Mouse (Mus musculus): ENCODE results near the gene Trmt13.

The Trmt13 gene

DNA sequence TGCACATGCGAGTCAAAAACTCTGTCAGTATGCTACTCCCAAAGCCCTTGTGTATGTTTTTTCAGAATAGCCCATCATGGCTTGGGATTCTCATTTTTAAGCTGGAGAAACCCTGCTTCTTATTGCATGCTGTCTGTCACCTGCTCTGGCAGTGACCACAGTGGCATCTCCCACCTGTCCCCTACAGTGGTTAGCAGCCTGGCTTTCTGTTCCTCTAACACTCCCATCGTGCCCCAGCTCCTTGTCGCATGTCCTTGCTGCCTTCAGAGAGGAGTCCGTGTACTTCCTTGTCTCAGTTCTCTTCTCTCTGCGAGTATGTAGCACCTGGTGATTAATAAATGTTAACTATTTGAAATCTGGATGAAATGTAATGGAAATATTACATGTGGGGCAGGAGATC lies 67.0 kb downstream of the Trmt13 start:
- DNase-seq (ENCODE audit: low spot score) = no peak

DNA sequence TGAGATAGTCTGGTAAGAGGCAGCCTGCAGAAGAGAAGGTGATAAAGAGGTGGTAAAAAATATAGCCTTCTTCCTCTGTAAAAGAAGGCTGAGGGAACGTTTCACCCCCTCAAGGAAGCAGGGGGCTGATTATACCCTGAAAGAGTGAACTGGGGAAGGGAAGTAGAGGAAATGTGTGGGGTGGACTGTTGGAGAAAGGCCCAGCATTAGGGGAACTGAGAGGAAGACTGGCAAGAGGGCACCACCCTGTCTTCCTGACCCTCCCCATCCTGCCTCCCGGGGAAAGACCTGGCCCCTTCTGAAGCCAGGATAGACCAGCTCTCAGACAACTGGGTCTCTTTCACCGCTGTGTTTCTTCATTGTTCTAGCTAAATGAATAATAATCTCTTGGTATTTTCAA lies 71.9 kb downstream of the Trmt13 start:
- DNase-seq (ENCODE audit: low spot score) = no peak

DNA sequence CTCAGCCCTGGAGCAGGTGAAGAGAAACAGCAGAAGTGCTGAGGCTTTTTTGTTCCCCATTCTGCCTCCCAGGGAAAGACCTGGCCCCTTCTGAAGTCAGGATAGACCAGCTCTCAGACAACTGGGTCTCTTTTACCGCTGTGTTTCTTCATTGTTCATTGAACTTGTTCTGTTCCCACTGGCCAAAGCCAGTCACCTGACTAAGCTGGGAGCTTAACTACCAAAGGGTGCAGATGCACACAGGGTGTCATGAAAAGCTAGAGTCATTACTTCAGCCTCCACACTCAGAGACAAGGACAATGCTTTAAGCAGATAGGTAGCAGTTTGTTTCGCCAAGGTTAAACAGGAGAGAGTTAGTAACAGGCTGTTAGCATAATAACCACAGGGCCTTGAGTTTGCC lies 72.3 kb downstream of the Trmt13 start:
- DNase-seq (ENCODE audit: low spot score) = no peak

DNA sequence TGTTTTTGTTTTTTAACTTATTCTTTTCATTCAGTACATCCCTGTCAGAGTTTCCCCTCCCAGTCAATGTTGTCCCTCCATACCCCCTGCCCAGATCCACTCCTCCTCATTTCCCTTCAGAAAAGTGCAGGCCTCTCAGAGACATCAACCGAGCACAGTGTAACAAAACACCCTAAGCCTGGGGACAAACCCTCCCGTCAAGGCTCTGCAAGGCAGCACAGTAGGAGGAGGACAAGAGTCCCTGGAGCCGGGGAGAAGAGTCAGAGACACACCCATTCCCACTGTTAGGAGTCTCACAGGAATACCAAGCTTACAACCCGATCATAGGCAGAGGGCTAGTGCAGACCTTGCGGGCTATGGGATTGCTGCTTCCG lies 77.2 kb downstream of the Trmt13 start:
- DNase-seq (ENCODE audit: low spot score) = no peak

DNA sequence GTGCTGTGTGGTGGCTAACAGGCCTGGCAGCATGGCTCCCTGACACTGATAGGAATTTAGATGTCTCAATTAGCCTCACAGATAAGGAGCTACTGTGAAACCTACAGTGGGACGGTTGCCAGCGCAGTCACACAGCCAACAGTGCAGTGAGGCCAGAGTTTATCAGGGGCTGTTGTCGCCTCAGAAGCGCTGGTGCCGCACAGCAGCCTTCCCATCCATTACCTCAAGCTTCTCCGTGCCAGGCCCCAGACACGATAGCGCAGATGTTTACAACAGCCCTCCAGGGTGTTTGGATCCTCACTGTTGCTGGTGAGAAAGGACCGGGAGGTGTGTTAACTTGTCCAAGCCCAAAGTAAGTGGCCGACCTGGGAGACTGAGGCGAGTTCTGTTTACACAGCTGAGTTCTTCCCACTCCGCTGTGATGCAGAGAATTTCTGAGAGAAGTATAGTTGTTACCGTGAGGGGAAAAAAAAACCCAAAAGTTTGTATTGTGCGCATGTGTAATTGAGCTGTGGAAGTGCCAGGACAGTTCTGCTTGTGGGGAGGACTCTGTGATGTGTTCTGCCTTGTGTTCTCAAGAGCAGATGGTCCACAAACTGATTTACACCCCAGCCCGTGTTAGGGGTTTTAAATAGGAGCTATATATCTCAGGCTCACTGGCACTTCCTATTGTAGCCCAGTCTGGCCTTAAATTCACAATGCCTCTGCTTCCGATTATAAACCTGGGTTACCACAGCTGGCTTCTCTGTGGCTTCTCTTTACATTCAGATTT lies 77.8 kb downstream of the Trmt13 start:
- DNase-seq (ENCODE audit: low spot score) = peak; percentile 49

All from ovary, postnatal 36 days (tissue).